Mouse (Mus musculus) bone marrow macrophage, adult 2 months (primary cell): ENCODE data around the gene Gm28372.

Source experiments
- CTCF ChIP-seq: IDR thresholded peaks from 2 replicates; pipeline ENCODE4 v1.5.1; 2012; ENCODE audit warnings: low read depth, mild to moderate bottlenecking, low read length, moderate library complexity
- POLR2A ChIP-seq: IDR thresholded peaks from 2 replicates; pipeline ENCODE4 v1.6.1; 2012; ENCODE audit warnings: mild to moderate bottlenecking, low read depth, low read length, borderline replicate concordance

DNA sequence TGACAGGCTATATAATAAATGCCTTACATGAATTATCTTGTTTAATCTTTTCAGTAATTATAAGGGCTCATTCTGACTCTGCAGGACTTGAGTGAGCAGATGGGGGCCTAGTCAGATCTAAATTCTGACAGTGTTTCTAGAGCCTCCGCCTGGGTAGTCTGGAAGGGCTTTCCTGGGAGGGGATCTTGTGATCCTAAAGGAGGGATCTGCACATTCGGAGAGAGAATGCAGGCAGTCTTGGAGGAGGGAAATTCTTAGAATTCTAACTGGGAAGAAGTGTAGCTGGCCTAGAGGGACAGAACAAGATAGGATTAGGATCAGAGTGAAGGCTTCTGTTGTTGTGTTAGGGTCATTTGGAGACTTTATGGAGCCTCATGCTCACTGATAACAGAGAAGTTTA, 47.2 kb downstream of the Gm28372 start:
- no peak for TF ChIP-seq CTCF
- no peak for TF ChIP-seq POLR2A
